Mouse (Mus musculus) liver, embryonic 14.5 days (tissue): ENCODE measurements around the gene Fbxo34. TPM values are rescaled to one million over a fixed set of nuclear protein-coding genes. Genes with fewer than 3 reads are reported as not detected.

Source experiments
- ATAC-seq: fragments of 200-750 bp; cut with Nextera tagmentation; 2 replicates; pipeline ENCODE4 v1.8.0; 2017; ENCODE audit warnings: moderate number of reproducible peaks, mild to moderate bottlenecking, moderate library complexity; ENCODE audit not compliant: insufficient read depth
- DNase-seq, 3 experiments: peaks; one replicate each; pipeline ENCODE4 v3.0.0-alpha.2; 2012 to 2013; ENCODE audit warnings: low read depth in 3 of 3, low spot score in 3 of 3
- H3K27ac ChIP-seq: fragments of 300-500 bp; sonication (generic); 2 replicates; pipeline ENCODE4 v1.5.1; 2014; ENCODE audit warnings: moderate library complexity, mild to moderate bottlenecking, control low read depth, inconsistent platforms
- H3K27me3 ChIP-seq: fragments of 300-500 bp; sonication (generic); 2 replicates; pipeline ENCODE4 v1.6.1; 2014; ENCODE audit warnings: mild to moderate bottlenecking, low read length, moderate library complexity; ENCODE audit not compliant: control insufficient read depth, insufficient read depth
- H3K36me3 ChIP-seq: fragments of 300-500 bp; sonication (generic); replicated peaks from 2 replicates; pipeline ENCODE4 v1.6.1; 2014; ENCODE audit warnings: low read depth; ENCODE audit not compliant: control insufficient read depth, insufficient read depth
- H3K4me1 ChIP-seq, 2 experiments: fragments of 200-500 bp in 1 of 2; fragments of 300-500 bp in 1 of 2; sonication (generic) in 1 of 2; replicated peaks; 2 replicates each; pipeline ENCODE4 v1.6.1; 2012 to 2014; ENCODE audit warnings: antibody characterized with exemption in 1 of 2, inconsistent platforms in 1 of 2, low read length in 1 of 2; ENCODE audit not compliant: control insufficient read depth in 2 of 2, insufficient read depth in 2 of 2
- H3K4me2 ChIP-seq: fragments of 300-500 bp; sonication (generic); 2 replicates; pipeline ENCODE4 v1.6.1; 2014; ENCODE audit warnings: low read depth, mild to moderate bottlenecking, control low read depth, moderate library complexity
- H3K4me3 ChIP-seq, 2 experiments: fragments of 200-500 bp in 1 of 2; fragments of 300-500 bp in 1 of 2; sonication (generic) in 1 of 2; 2 replicates each; pipeline ENCODE4 v1.5.1; 2012 to 2014; ENCODE audit warnings: low read depth in 2 of 2, low read length in 2 of 2, mild to moderate bottlenecking in 2 of 2, control low read depth in 1 of 2, inconsistent platforms in 1 of 2, moderate library complexity in 1 of 2; ENCODE audit not compliant: insufficient read depth in 1 of 2
- H3K9ac ChIP-seq: fragments of 300-500 bp; sonication (generic); replicated peaks from 2 replicates; pipeline ENCODE4 v1.6.1; 2014; ENCODE audit warnings: mild to moderate bottlenecking, control low read depth, moderate library complexity
- H3K9me3 ChIP-seq: fragments of 300-500 bp; sonication (generic); 2 replicates; pipeline ENCODE4 v1.6.1; 2016; ENCODE audit warnings: low read length, mixed read lengths; ENCODE audit not compliant: control insufficient read depth
- CTCF ChIP-seq: IDR thresholded peaks from 2 replicates; pipeline ENCODE4 v1.5.1; 2016; ENCODE audit warnings: antibody characterized with exemption, low read depth, control low read depth
- EP300 ChIP-seq: IDR thresholded peaks from 2 replicates; pipeline ENCODE4 v1.6.1; 2016; ENCODE audit warnings: antibody characterized with exemption, low read depth
- WGBS: fragments of 180-500 bp; shearing (Covaris S2); extraction: QIAGEN DNeasy Blood & Tissue Kit; methylation state at CpG from one replicate; pipeline ENCODE4 v1.1.7; 2014; ENCODE audit not compliant: insufficient replicate concordance; 5-methylcytosine and 5-hydroxymethylcytosine counted together
- polyA plus RNA-seq, 2 experiments: library from polyadenylated mRNA; depleted of rRNA in 1 of 2; stranded (reverse) in 1 of 2; unstranded in 1 of 2; fragments of >200 nt; fragmentation: Nextera tagmentation in 1 of 2; extraction: Ambion mirVana in 1 of 2; gene quantifications; 2 replicates each; pipeline versions ENCODE4 v1.2.1 to v1.2.3; 2012 to 2014

The Fbxo34 gene
- polyA plus RNA-seq, 2 experiments = 24.4 to 33.4 TPM

GRCm38 (mm10) chr14:47490732-47491131, 40.5 kb downstream of the Fbxo34 start:
- no peaks in the 10 kb centered on the region for H3K27me3 ChIP-seq
- H3K4me2 ChIP-seq = no peak overlapping the region
- H3K4me1 ChIP-seq = no peaks in the 10 kb centered on the region; a peak in 2 of 4 replicates
- no peak overlapping the region for H3K9ac ChIP-seq
- H3K27ac ChIP-seq = no peak overlapping the region
- no peaks in the 10 kb centered on the region for H3K36me3 ChIP-seq
- ATAC-seq (no peak), DNase-seq (no peak)
- no peak for TF ChIP-seq CTCF
- no peak for TF ChIP-seq EP300
- no peak overlapping the region for H3K4me3 ChIP-seq
- H3K9me3 ChIP-seq = no peaks in the 10 kb centered on the region
- WGBS = 84% methylated on average over 2 of the region's 2 CpGs

GRCm38 (mm10) chr14:47493592-47494361, 43.6 kb downstream of the Fbxo34 start:
- Histone ChIP-seq H3K4me2 (no peak overlapping the region), H3K27ac (no peak overlapping the region), H3K9me3 (no peaks in the 10 kb centered on the region), H3K4me1 (peaks cover 2 to 6% of the 10 kb centered on the region in 2 experiments; a peak in 2 of 4 replicates), H3K36me3 (no peaks in the 10 kb centered on the region), H3K9ac (no peak overlapping the region), H3K27me3 (no peaks in the 10 kb centered on the region), H3K4me3 (no peak overlapping the region)
- TF ChIP-seq CTCF = no peak
- no peak for TF ChIP-seq EP300
- no peak for DNase-seq
- WGBS = 80% methylated on average over 2 of the region's 2 CpGs
- ATAC-seq = no peak

- Histone ChIP-seq H3K9ac (no peak overlapping the region), H3K4me3 (no peak overlapping the region), H3K4me2 (no peak overlapping the region), H3K9me3 (no peaks in the 10 kb centered on the region), H3K36me3 (peaks cover 2% of the 10 kb centered on the region; the same call in 1 of the 2 replicates), H3K27me3 (no peaks in the 10 kb centered on the region), H3K27ac (no peak overlapping the region), H3K4me1 (peaks cover 2 to 6% of the 10 kb centered on the region in 2 experiments; a peak in 2 of 4 replicates)
- WGBS = 89% methylated on average over 3 of the region's 3 CpGs
- DNase-seq = no peak
- no peak for TF ChIP-seq CTCF
- TF ChIP-seq EP300 = no peak
- ATAC-seq = no peak
Observed at GRCm38 (mm10) chr14:47495951-47496350, 45.7 kb downstream of the Fbxo34 start.

- no peaks in the 10 kb centered on the region for H3K9me3 ChIP-seq
- H3K4me3 ChIP-seq = no peak overlapping the region
- no peak overlapping the region for H3K27ac ChIP-seq
- ATAC-seq (no peak), DNase-seq (no peak)
- H3K4me1 ChIP-seq = peaks cover 2 to 6% of the 10 kb centered on the region in 2 experiments; a peak in 2 of 4 replicates
- H3K36me3 ChIP-seq = peaks cover 6% of the 10 kb centered on the region
- no peak overlapping the region for H3K4me2 ChIP-seq
- no peaks in the 10 kb centered on the region for H3K27me3 ChIP-seq
- no peak overlapping the region for H3K9ac ChIP-seq
- 59% methylated on average over 3 of the region's 3 CpGs for WGBS
- TF ChIP-seq EP300 = no peak
Observed at GRCm38 (mm10) chr14:47497166-47497565, 46.9 kb downstream of the Fbxo34 start.

- Histone ChIP-seq H3K27me3 (no peaks in the 10 kb centered on the region), H3K9me3 (no peaks in the 10 kb centered on the region), H3K4me3 (no peak overlapping the region), H3K4me1 (peaks cover 2 to 6% of the 10 kb centered on the region in 2 experiments; a peak in 1 of 4 replicates), H3K36me3 (peaks cover 6% of the 10 kb centered on the region), H3K27ac (no peak overlapping the region), H3K4me2 (no peak overlapping the region), H3K9ac (no peak overlapping the region)
- ATAC-seq (no peak), DNase-seq (no peak)
- WGBS = 54% methylated on average over 5 of the region's 5 CpGs
- TF ChIP-seq EP300 (no peak), CTCF (no peak)
Observed at GRCm38 (mm10) chr14:47498632-47499031, 48.4 kb downstream of the Fbxo34 start.
